Mouse (Mus musculus): ENCODE measurements at regions not wholly inside any gene's neighbourhood (a gene's known extent, or its start where the extent isn't known, plus 50 kb on each side); places are given as distances from the start of the nearest gene placed in this dataset.

DNA sequence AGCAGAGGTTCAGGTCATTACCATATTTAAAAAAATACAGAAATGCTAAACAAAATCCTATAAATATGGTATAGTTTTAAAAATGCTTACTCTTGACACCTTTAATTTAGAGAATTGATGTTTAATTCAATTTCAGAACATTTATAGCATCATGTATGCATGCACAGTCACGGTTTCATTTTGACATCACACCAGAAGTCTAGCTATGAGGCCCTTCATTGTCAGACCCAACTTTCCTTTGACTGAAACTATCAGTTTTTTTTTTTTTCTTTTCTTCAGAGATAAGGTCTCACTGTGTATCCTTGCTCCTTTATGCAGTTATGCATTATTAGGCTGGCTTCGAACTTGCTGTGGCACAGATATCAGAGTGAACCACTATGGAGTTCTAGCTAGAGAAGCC is 61.5 kb upstream of the Bbx start:
- H3K9ac ChIP-seq (replicated peaks; ENCODE audit: low read length) = no peak overlapping the region
- DNase-seq (ENCODE audit: low spot score) (no peak), ATAC-seq (replicated peaks; ENCODE audit: insufficient number of reproducible peaks, low FRiP score, low TSS enrichment, low read depth) (no peak)
- H3K4me3 ChIP-seq (ENCODE audit: low read depth, low read length) = no peak overlapping the region
- no peak overlapping the region for H3K4me2 ChIP-seq (ENCODE audit: low read depth, low read length)
- no peaks in the 10 kb centered on the region for H3K27me3 ChIP-seq (ENCODE audit: control insufficient read depth, insufficient read depth, low read length)
- WGBS = 92% methylated on average over 2 of the region's 2 CpGs
- no peak overlapping the region for H3K27ac ChIP-seq (replicated peaks; ENCODE audit: low read depth, low read length)
- H3K36me3 ChIP-seq (replicated peaks; ENCODE audit: control insufficient read depth, insufficient read depth, low read depth, low read length) = no peaks in the 10 kb centered on the region
- no peaks in the 10 kb centered on the region for H3K4me1 ChIP-seq (ENCODE audit: control insufficient read depth, insufficient read depth, low read length)
- no peaks in the 10 kb centered on the region for H3K9me3 ChIP-seq (replicated peaks; ENCODE audit: control insufficient read depth, low read length)

DNA sequence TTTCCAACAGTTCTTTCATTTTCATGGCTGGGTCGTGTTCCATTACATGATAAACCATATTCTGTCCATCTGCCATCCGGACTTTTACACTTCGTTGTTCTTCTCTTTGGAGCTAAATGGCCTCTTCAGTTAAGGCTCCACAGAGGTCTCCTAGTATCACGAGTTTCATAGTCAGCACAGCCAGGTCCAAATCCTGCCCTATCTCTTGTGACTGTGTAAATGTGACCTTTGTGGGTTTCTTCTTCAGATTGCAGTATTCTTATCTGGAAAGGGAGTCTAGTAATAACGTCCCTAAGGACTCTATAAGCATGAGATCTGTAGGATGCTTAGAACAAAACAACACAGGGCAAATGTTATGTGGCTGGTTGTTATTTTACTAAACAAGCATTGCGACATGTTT is 57.1 kb upstream of the Bbx start:
- no peak overlapping the region for H3K4me2 ChIP-seq (ENCODE audit: low read depth, low read length)
- H3K27ac ChIP-seq (replicated peaks; ENCODE audit: low read depth, low read length) = no peak overlapping the region
- ATAC-seq (replicated peaks; ENCODE audit: insufficient number of reproducible peaks, low FRiP score, low TSS enrichment, low read depth) (no peak), DNase-seq (ENCODE audit: low spot score) (no peak)
- no peaks in the 10 kb centered on the region for H3K27me3 ChIP-seq (ENCODE audit: control insufficient read depth, insufficient read depth, low read length)
- H3K36me3 ChIP-seq (replicated peaks; ENCODE audit: control insufficient read depth, insufficient read depth, low read depth, low read length) = no peaks in the 10 kb centered on the region
- no peak overlapping the region for H3K9ac ChIP-seq (replicated peaks; ENCODE audit: low read length)
- no peaks in the 10 kb centered on the region for H3K9me3 ChIP-seq (replicated peaks; ENCODE audit: control insufficient read depth, low read length)
- H3K4me3 ChIP-seq (ENCODE audit: low read depth, low read length) = no peak overlapping the region
- no peaks in the 10 kb centered on the region for H3K4me1 ChIP-seq (ENCODE audit: control insufficient read depth, insufficient read depth, low read length)
- WGBS = 86% methylated on average over 6 of the region's 6 CpGs

DNA sequence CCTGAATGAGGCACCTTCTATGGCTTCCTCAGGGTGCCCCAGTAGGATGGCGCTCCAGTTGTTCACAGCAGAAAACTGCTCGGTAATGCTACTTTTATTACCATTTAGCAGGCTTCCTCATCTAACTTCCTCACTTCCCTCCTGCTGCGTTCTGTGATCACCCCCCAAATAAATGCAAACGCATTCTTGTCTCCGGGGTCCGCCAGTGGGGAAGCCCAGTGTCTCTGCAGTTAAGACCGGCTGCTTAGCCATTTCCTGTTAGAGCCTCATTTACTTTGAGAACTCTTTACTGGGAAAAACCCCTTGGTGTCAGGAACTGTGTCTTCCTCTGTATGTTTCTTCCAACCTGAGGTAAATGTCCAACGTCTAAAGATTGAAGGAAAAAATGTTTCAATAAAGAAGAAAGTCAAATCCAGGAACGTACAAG is 50.2 kb upstream of the Bbx start:
- WGBS = 25% methylated on average over 9 of the region's 9 CpGs
- Histone ChIP-seq H3K36me3 (replicated peaks; ENCODE audit: control insufficient read depth, insufficient read depth, low read depth, low read length) (no peaks in the 10 kb centered on the region), H3K27ac (replicated peaks; ENCODE audit: low read depth, low read length) (no peak overlapping the region), H3K4me1 (ENCODE audit: control insufficient read depth, insufficient read depth, low read length) (no peaks in the 10 kb centered on the region), H3K4me2 (ENCODE audit: low read depth, low read length) (no peak overlapping the region), H3K27me3 (ENCODE audit: control insufficient read depth, insufficient read depth, low read length) (no peaks in the 10 kb centered on the region), H3K4me3 (ENCODE audit: low read depth, low read length) (no peak overlapping the region), H3K9ac (replicated peaks; ENCODE audit: low read length) (no peak overlapping the region), H3K9me3 (replicated peaks; ENCODE audit: control insufficient read depth, low read length) (no peaks in the 10 kb centered on the region)
- DNase-seq (ENCODE audit: low spot score) = no peak
- no peak for ATAC-seq (replicated peaks; ENCODE audit: insufficient number of reproducible peaks, low FRiP score, low TSS enrichment, low read depth)
